Mouse (Mus musculus): Measurements from ENCODE around the gene Lgi4.

GRCm38 (mm10) chr7:31040281-31041022 lies 18.7 kb upstream of the Lgi4 start:
- TF ChIP-seq CTCF (IDR thresholded peaks at IDR 0.05; ENCODE audit: low read depth) = no peak
- TF ChIP-seq EP300 (IDR thresholded peaks at IDR 0.05; ENCODE audit: low read depth) = no peak
